Mouse (Mus musculus): ENCODE results near the gene Oxct2a.
A peak's percentile ranks its signal among the peaks of the same experiment; 100 is the strongest.
"Not testable (repeated sequence)": the region's sequence is repeated elsewhere in the genome, so short reads cannot be mapped to it uniquely, and the experiment has no call there.

The Oxct2a gene

GRCm38 (mm10) chr4:123323534-123323933 lies at the start of gene Oxct2a:
Gene Oxct2a (minus strand): TSS chr4:123323634.
- DNase-seq (ENCODE audit: low read depth, low spot score), result no peak

GRCm38 (mm10) chr4:123363555-123363954 lies 40.1 kb upstream of the Oxct2a start:
- DNase-seq (ENCODE audit: low read depth, low spot score), result no peak

- no peak for DNase-seq (ENCODE audit: low read depth, low spot score)
These were observed 37.3 kb upstream of the Oxct2a start for GRCm38 (mm10) chr4:123360771-123361170.

- DNase-seq (ENCODE audit: low read depth, low spot score), result no peak
These were observed 35.2 kb upstream of the Oxct2a start for GRCm38 (mm10) chr4:123358613-123359012.

- DNase-seq (ENCODE audit: low read depth, low spot score), result no peak
These were observed 32.5 kb upstream of the Oxct2a start for GRCm38 (mm10) chr4:123355941-123356340.

GRCm38 (mm10) chr4:123353271-123353877 lies 29.9 kb upstream of the Oxct2a start:
- peak; percentile 58 for DNase-seq (ENCODE audit: low read depth, low spot score)

GRCm38 (mm10) chr4:123343471-123343789 lies 20.0 kb upstream of the Oxct2a start:
- no peak for DNase-seq (ENCODE audit: low read depth, low spot score)

- DNase-seq (ENCODE audit: low read depth, low spot score), result peak; percentile 27
These were observed 19.4 kb upstream of the Oxct2a start, which contains the start of gene Bmp8a for GRCm38 (mm10) chr4:123342642-123343470. Gene Bmp8a (minus strand): TSS chr4:123343252.

- DNase-seq (ENCODE audit: low read depth, low spot score), result no peak
These were observed 18.7 kb upstream of the Oxct2a start for GRCm38 (mm10) chr4:123342091-123342641.

- no peak for DNase-seq (ENCODE audit: low read depth, low spot score)
These were observed 16.8 kb upstream of the Oxct2a start for GRCm38 (mm10) chr4:123340232-123340631.

- no peak for DNase-seq (ENCODE audit: low read depth, low spot score)
These were observed 14.3 kb upstream of the Oxct2a start for GRCm38 (mm10) chr4:123337693-123338092.

GRCm38 (mm10) chr4:123335796-123336585 lies 12.6 kb upstream of the Oxct2a start:
- no peak for DNase-seq (ENCODE audit: low read depth, low spot score)

GRCm38 (mm10) chr4:123335244-123335643 lies 11.8 kb upstream of the Oxct2a start:
- peak; percentile 20 for DNase-seq (ENCODE audit: low read depth, low spot score)

GRCm38 (mm10) chr4:123334177-123334576 lies 10.7 kb upstream of the Oxct2a start:
- no peak for DNase-seq (ENCODE audit: low read depth, low spot score)

- DNase-seq (ENCODE audit: low read depth, low spot score), result no peak
These were observed 9.7 kb upstream of the Oxct2a start for GRCm38 (mm10) chr4:123333151-123333550.

- DNase-seq (ENCODE audit: low read depth, low spot score), result not testable (repeated sequence)
These were observed 8.5 kb upstream of the Oxct2a start for GRCm38 (mm10) chr4:123331961-123332360.

GRCm38 (mm10) chr4:123331326-123331725 lies 7.9 kb upstream of the Oxct2a start:
- no peak for DNase-seq (ENCODE audit: low read depth, low spot score)

GRCm38 (mm10) chr4:123328946-123329345 lies 5.5 kb upstream of the Oxct2a start:
- DNase-seq (ENCODE audit: low read depth, low spot score), result peak; percentile 46

GRCm38 (mm10) chr4:123327630-123328029 lies 4.2 kb upstream of the Oxct2a start:
- DNase-seq (ENCODE audit: low read depth, low spot score), result no peak

GRCm38 (mm10) chr4:123326087-123326486 lies 2.7 kb upstream of the Oxct2a start:
- DNase-seq (ENCODE audit: low read depth, low spot score), result no peak

- not testable (repeated sequence) for DNase-seq (ENCODE audit: low read depth, low spot score)
These were observed 524 bp downstream of the Oxct2a start for GRCm38 (mm10) chr4:123322910-123323309.

- DNase-seq (ENCODE audit: low read depth, low spot score), result no peak
These were observed 8.9 kb downstream of the Oxct2a start for GRCm38 (mm10) chr4:123314497-123314896.
